Mouse (Mus musculus): ENCODE results near the gene Oxgr1.

DNA sequence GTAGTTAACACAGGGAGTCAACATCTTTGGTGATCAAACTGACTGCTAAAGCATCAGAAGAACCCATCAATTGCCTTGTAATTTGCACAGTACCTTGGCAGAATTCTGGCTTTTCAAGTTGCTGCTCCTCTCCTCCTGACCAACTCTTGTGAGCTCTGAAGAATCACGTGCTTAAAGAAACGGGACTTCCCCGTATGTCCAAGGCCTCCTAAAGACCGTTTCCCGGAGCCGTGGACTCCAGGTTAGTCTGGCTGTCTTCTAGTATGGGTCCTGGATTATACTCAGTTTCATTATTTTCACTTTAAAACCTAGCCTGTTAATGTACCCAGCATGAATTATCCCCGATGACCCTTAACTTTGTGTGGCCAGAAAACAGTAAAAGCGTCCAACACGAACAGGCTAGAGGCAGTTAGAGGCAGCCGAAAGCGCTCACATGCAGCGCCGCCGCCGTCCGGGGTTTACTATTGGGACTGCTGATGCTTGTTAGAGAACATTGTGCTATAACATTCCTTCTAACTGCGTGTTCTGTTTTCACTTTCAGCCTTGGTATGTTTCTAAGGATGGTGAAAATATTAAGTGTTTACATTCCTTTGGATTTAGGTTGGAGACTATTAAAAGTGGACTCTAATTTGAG is at the start of gene Oxgr1:
- TF ChIP-seq CTCF (IDR thresholded peaks at IDR 0.05; ENCODE audit: low read depth, low read length) (no peak), POLR2A (IDR thresholded peaks at IDR 0.05; ENCODE audit: extremely low read depth, insufficient read depth, low read length) (no peak)
